Mouse (Mus musculus) heart, embryonic 15.5 days (tissue): Measurements from ENCODE around the gene Zmynd12. TPM values are rescaled to one million over a fixed set of nuclear protein-coding genes. Genes with fewer than 3 reads are reported as not detected.
A peak's percentile ranks its signal among the peaks of the same experiment; 100 is the strongest.

Experiments
- ATAC-seq: fragments of 200-750 bp; cut with Nextera tagmentation; replicated peaks from 2 replicates; pipeline ENCODE4 v1.8.0; 2017; ENCODE audit warnings: low read depth, moderate TSS enrichment; ENCODE audit not compliant: insufficient number of reproducible peaks, insufficient read depth, low FRiP score
- H3K27ac ChIP-seq: fragments of 300-500 bp; sonication (generic); 2 replicates; pipeline ENCODE4 v1.5.1; 2015; ENCODE audit warnings: mild to moderate bottlenecking, inconsistent platforms
- H3K27me3 ChIP-seq: fragments of 300-500 bp; sonication (generic); 2 replicates; pipeline ENCODE4 v1.6.1; 2015; ENCODE audit warnings: inconsistent platforms
- H3K36me3 ChIP-seq: fragments of 300-500 bp; sonication (generic); 2 replicates; pipeline ENCODE4 v1.6.1; 2015; ENCODE audit warnings: mild to moderate bottlenecking, inconsistent platforms
- H3K4me1 ChIP-seq: fragments of 300-500 bp; sonication (generic); replicated peaks from 2 replicates; pipeline ENCODE4 v1.6.1; 2015; ENCODE audit warnings: inconsistent platforms
- H3K4me2 ChIP-seq: fragments of 300-500 bp; sonication (generic); 2 replicates; pipeline ENCODE4 v1.6.1; 2015; ENCODE audit warnings: inconsistent platforms, mild to moderate bottlenecking, moderate library complexity
- H3K4me3 ChIP-seq: fragments of 300-500 bp; sonication (generic); 2 replicates; pipeline ENCODE4 v1.5.1; 2015; ENCODE audit warnings: mild to moderate bottlenecking, inconsistent platforms
- H3K9ac ChIP-seq: fragments of 300-500 bp; sonication (generic); 2 replicates; pipeline ENCODE4 v1.6.1; 2015; ENCODE audit warnings: mild to moderate bottlenecking, inconsistent platforms
- H3K9me3 ChIP-seq: fragments of 300-500 bp; sonication (generic); replicated peaks from 2 replicates; pipeline ENCODE4 v1.6.1; 2016; ENCODE audit warnings: inconsistent platforms
- WGBS: fragments of 180-500 bp; shearing (Covaris S2); methylation state at CpG from one replicate; pipeline ENCODE4 v1.1.7; 2015; ENCODE audit warnings: mixed read lengths; 5-methylcytosine and 5-hydroxymethylcytosine counted together
- polyA plus RNA-seq: library from polyadenylated mRNA; unstranded; fragments of >200 nt; fragmentation: Nextera tagmentation; extraction: Ambion mirVana; gene quantifications from 2 replicates; pipeline ENCODE4 v1.2.1, GENCODE M21; 2015

The Zmynd12 gene
- polyA plus RNA-seq, 1 experiment from 2014 or later = 0.28 TPM

GRCm38 (mm10) chr4:119472545-119472944 lies 49.9 kb downstream of the Zmynd12 start:
- Histone ChIP-seq H3K27ac (no peak overlapping the region), H3K4me2 (no peak overlapping the region)
- WGBS = 72% methylated on average over 9 of the region's 9 CpGs

GRCm38 (mm10) chr4:119473150-119473549 lies 50.5 kb downstream of the Zmynd12 start:
- H3K4me2 ChIP-seq = no peak overlapping the region
- H3K4me3 ChIP-seq = no peak overlapping the region
- H3K4me1 ChIP-seq = peaks cover 5% of the 10 kb centered on the region; the same call in 1 of the 2 replicates
- ATAC-seq = no peak
- no peaks in the 10 kb centered on the region for H3K9me3 ChIP-seq
- WGBS = 21% methylated on average over 5 of the region's 5 CpGs
- no peaks in the 10 kb centered on the region for H3K36me3 ChIP-seq
- H3K27ac ChIP-seq = no peak overlapping the region
- no peaks in the 10 kb centered on the region for H3K27me3 ChIP-seq
- no peak overlapping the region for H3K9ac ChIP-seq

More at GRCm38 (mm10) chr4:119472545-119472944, 49.9 kb downstream of the Zmynd12 start:
- no peaks in the 10 kb centered on the region for H3K36me3 ChIP-seq
- no peak overlapping the region for H3K4me3 ChIP-seq
- no peaks in the 10 kb centered on the region for H3K9me3 ChIP-seq
- H3K4me1 ChIP-seq = peaks cover 5% of the 10 kb centered on the region; the same call in 1 of the 2 replicates
- H3K9ac ChIP-seq = no peak overlapping the region
- H3K27me3 ChIP-seq = no peaks in the 10 kb centered on the region
- ATAC-seq = no peak

- Histone ChIP-seq H3K4me3 (no peak overlapping the region), H3K36me3 (no peaks in the 10 kb centered on the region), H3K27me3 (no peaks in the 10 kb centered on the region), H3K4me2 (no peak overlapping the region), H3K4me1 (no peaks in the 10 kb centered on the region), H3K9ac (no peak overlapping the region), H3K27ac (no peak overlapping the region), H3K9me3 (no peaks in the 10 kb centered on the region)
- no peak for ATAC-seq
- WGBS = 56% methylated on average over 9 of the region's 9 CpGs
Measured at GRCm38 (mm10) chr4:119483051-119483450, 60.4 kb downstream of the Zmynd12 start.

GRCm38 (mm10) chr4:119484882-119485281 lies 62.3 kb downstream of the Zmynd12 start:
- H3K4me1 ChIP-seq = no peaks in the 10 kb centered on the region
- H3K4me3 ChIP-seq = no peak overlapping the region
- ATAC-seq = no peak
- no peak overlapping the region for H3K27ac ChIP-seq
- H3K4me2 ChIP-seq = no peak overlapping the region
- H3K27me3 ChIP-seq = no peaks in the 10 kb centered on the region
- 72% methylated on average over 7 of the region's 7 CpGs for WGBS
- H3K9me3 ChIP-seq = no peaks in the 10 kb centered on the region
- no peak overlapping the region for H3K9ac ChIP-seq
- no peaks in the 10 kb centered on the region for H3K36me3 ChIP-seq

- H3K9me3 ChIP-seq = no peaks in the 10 kb centered on the region
- H3K27ac ChIP-seq = no peak overlapping the region
- WGBS = 87% methylated on average over 10 of the region's 10 CpGs
- H3K27me3 ChIP-seq = peaks cover 20% of the 10 kb centered on the region
- H3K36me3 ChIP-seq = no peaks in the 10 kb centered on the region
- H3K4me3 ChIP-seq = no peak overlapping the region
- no peak overlapping the region for H3K9ac ChIP-seq
- no peak overlapping the region for H3K4me2 ChIP-seq
- ATAC-seq = no peak
- peaks cover 8% of the 10 kb centered on the region for H3K4me1 ChIP-seq
Measured at GRCm38 (mm10) chr4:119489666-119490065, 67.1 kb downstream of the Zmynd12 start.

GRCm38 (mm10) chr4:119490806-119491205 lies 68.2 kb downstream of the Zmynd12 start:
- no peak overlapping the region for H3K4me2 ChIP-seq
- no peaks in the 10 kb centered on the region for H3K9me3 ChIP-seq

GRCm38 (mm10) chr4:119492291-119492932 lies 69.8 kb downstream of the Zmynd12 start, which contains the start of gene Rimkla:
Gene Rimkla, minus strand, starts transcription at chr4:119492628.
- peak; percentile 87 for ATAC-seq
- H3K4me1 ChIP-seq = peaks cover 8% of the 10 kb centered on the region
- H3K36me3 ChIP-seq = no peaks in the 10 kb centered on the region
- no peaks in the 10 kb centered on the region for H3K9me3 ChIP-seq
- H3K4me2 ChIP-seq = peak within 1 kb of the TSS; percentile 93
- H3K4me3 ChIP-seq = peak within 1 kb of the TSS; percentile 67
- H3K27ac ChIP-seq = peak within 1 kb of the TSS; percentile 46; the same call in 1 of the 2 replicates
- peaks cover 24% of the 10 kb centered on the region for H3K27me3 ChIP-seq
- WGBS = under 1% methylated on average over 67 of the region's 77 CpGs
- H3K9ac ChIP-seq = peak within 1 kb of the TSS; percentile 65

More at GRCm38 (mm10) chr4:119490806-119491205, 68.2 kb downstream of the Zmynd12 start:
- H3K9ac ChIP-seq = no peak overlapping the region
- peaks cover 8% of the 10 kb centered on the region for H3K4me1 ChIP-seq
- WGBS = 78% methylated on average over 3 of the region's 3 CpGs
- no peak for ATAC-seq
- no peak overlapping the region for H3K27ac ChIP-seq
- no peak overlapping the region for H3K4me3 ChIP-seq
- peaks cover 24% of the 10 kb centered on the region for H3K27me3 ChIP-seq
- no peaks in the 10 kb centered on the region for H3K36me3 ChIP-seq

GRCm38 (mm10) chr4:119492933-119493327 lies 70.3 kb downstream of the Zmynd12 start:
- Histone ChIP-seq H3K36me3 (no peaks in the 10 kb centered on the region), H3K27ac (peak overlapping the region; percentile 46; the same call in 1 of the 2 replicates), H3K9ac (peak overlapping the region; percentile 65), H3K4me3 (peak overlapping the region; percentile 67), H3K9me3 (no peaks in the 10 kb centered on the region), H3K4me2 (peak overlapping the region; percentile 93), H3K4me1 (peaks cover 8% of the 10 kb centered on the region), H3K27me3 (peaks cover 24% of the 10 kb centered on the region)
- no peak for ATAC-seq
- WGBS = 47% methylated on average over 10 of the region's 10 CpGs

- no peak for ATAC-seq
- no peaks in the 10 kb centered on the region for H3K4me1 ChIP-seq
- WGBS = 70% methylated on average over 5 of the region's 5 CpGs
- no peak overlapping the region for H3K4me3 ChIP-seq
- no peaks in the 10 kb centered on the region for H3K9me3 ChIP-seq
- H3K4me2 ChIP-seq = no peak overlapping the region
- H3K36me3 ChIP-seq = no peaks in the 10 kb centered on the region
- H3K27me3 ChIP-seq = peaks cover 13% of the 10 kb centered on the region
- H3K9ac ChIP-seq = no peak overlapping the region
- no peak overlapping the region for H3K27ac ChIP-seq
Measured at GRCm38 (mm10) chr4:119498319-119498848, 75.8 kb downstream of the Zmynd12 start.

GRCm38 (mm10) chr4:119511591-119511990 lies 89.0 kb downstream of the Zmynd12 start:
- no peaks in the 10 kb centered on the region for H3K9me3 ChIP-seq
- no peaks in the 10 kb centered on the region for H3K27me3 ChIP-seq
- 0 out of 2 replicates have a peak overlapping the region, but pooled peaks have one; percentile 85 for H3K27ac ChIP-seq
- H3K4me2 ChIP-seq = no peak overlapping the region
- no peak for ATAC-seq
- H3K9ac ChIP-seq = no peak overlapping the region
- no peak overlapping the region for H3K4me3 ChIP-seq
- peaks cover 16% of the 10 kb centered on the region for H3K4me1 ChIP-seq
- WGBS = 81% methylated on average over 2 of the region's 2 CpGs
- no peaks in the 10 kb centered on the region for H3K36me3 ChIP-seq

GRCm38 (mm10) chr4:119512731-119513141 lies 90.1 kb downstream of the Zmynd12 start:
- Histone ChIP-seq H3K36me3 (no peaks in the 10 kb centered on the region), H3K27me3 (no peaks in the 10 kb centered on the region), H3K27ac (peak overlapping the region; percentile 85), H3K9me3 (no peaks in the 10 kb centered on the region), H3K4me2 (peak overlapping the region; percentile 43), H3K9ac (no peak overlapping the region), H3K4me1 (peaks cover 16% of the 10 kb centered on the region), H3K4me3 (no peak overlapping the region)
- ATAC-seq = peak; percentile 93
- WGBS = 11% methylated on average over 3 of the region's 3 CpGs
